In the genomic region with DNA sequence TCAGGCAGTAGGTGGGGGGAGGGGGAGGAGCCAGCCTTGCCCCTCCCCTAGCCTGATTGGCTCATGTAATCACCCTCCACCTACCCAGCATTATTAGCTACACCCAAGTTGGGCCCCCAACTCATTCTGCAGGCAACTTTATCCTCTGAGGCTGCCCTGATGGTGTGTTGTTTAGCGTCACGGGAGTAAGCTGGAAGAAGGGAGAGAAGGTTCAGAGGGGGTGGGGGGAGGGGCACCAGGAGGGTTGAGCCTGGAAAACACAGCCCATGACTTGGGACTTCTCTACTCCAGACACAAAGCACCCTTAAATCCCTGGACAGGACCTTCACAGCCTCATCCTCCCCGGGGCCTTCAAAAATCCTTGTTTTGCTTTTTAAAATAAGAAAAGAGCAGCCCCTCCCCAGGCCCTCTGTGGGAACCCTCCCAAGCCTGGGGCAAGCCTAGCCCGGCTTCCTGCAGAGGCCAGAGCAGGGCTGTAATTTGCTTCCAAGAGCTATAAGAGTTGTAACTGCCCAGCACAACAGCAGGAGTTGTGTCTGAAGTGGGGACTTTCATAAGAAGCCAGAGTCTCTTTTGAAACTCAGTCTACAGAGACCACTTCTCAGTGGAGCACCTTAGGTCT, we compare ENCODE assay signal across 26 mouse cellular contexts. TPM values are rescaled to one million over a fixed set of nuclear protein-coding genes. Genes with fewer than 3 reads are reported as not detected.
DNase-seq lines count a peak whose midpoint lies in the region; ATAC-seq and TF ChIP-seq lines count a peak whose summit lies in the region.
"Had no signal": no experiment of that assay in that cellular context is flagged by ENCODE, and none has a peak within 500 bp of the region (broad histone marks: within the 10 kb centered on the region; RNA-seq: fewer than 3 reads in every experiment).

No protein-coding gene starts in this region.

- 9% methylated on average over 4 of the region's 4 CpGs for WGBS in lung, embryonic 16.5 days
- WGBS in stomach, postnatal 0 days, result 27% methylated on average over 4 of the region's 4 CpGs
- 11% methylated on average over 4 of the region's 4 CpGs for WGBS in heart, embryonic 10.5 days

- no peak for TF ChIP-seq POLR2A in embryonic fibroblast, embryonic 13.5 days (IDR thresholded peaks at IDR 0.05; ENCODE audit: low read depth, low read length)

- H3K4me2 ChIP-seq in lung, embryonic 16.5 days (ENCODE audit: low read depth, low read length), result no peak overlapping the region
- H3K4me2 ChIP-seq in stomach, postnatal 0 days (replicated peaks; ENCODE audit: low read depth), result no peak overlapping the region
- H3K4me2 ChIP-seq: heart, embryonic 12.5 days; midbrain, embryonic 13.5 days; neural tube, embryonic 15.5 days had no signal

- no peak for TF ChIP-seq EP300 in stomach, postnatal 0 days (optimal IDR thresholded peaks at IDR 0.05)

- H3K4me3 ChIP-seq in lung, embryonic 16.5 days (ENCODE audit: low read length), result no peak overlapping the region
- peak overlapping the region; percentile 5; the same call in 1 of the 2 replicates for H3K4me3 ChIP-seq in embryonic fibroblast, embryonic 13.5 days (ENCODE audit: insufficient read depth, low read length)
- H3K4me3 ChIP-seq in stomach, postnatal 0 days (ENCODE audit: low read depth, low read length), result no peak overlapping the region
- H3K4me3 ChIP-seq in heart, embryonic 10.5 days, result no peak overlapping the region
- H3K4me3 ChIP-seq: heart, embryonic 12.5 days; midbrain, embryonic 13.5 days; myocyte; neural tube, embryonic 15.5 days had no signal

- DNase-seq in lung, adult 18-20 months, result no peak
- peak; percentile 54 for DNase-seq in WW6 (ENCODE audit: low read depth, low spot score)
- DNase-seq in stomach, postnatal 0 days (ENCODE audit: low spot score), result no peak
- no peak for DNase-seq in heart, embryonic 10.5 days (ENCODE audit: low spot score)
- no peak for DNase-seq in layer of hippocampus, postnatal 25 days (ENCODE audit: extremely low spot score in 1 of 2, low spot score in 1 of 2)
- no peak for DNase-seq in right cerebral cortex, postnatal 25 days
- DNase-seq: adrenal gland, postnatal 36 days; cerebellum, adult 2 months; gastrocnemius, postnatal 36 days; layer of hippocampus, postnatal 36 days; lung, postnatal 4 days; right cerebral cortex, postnatal 4 days; thymus, postnatal 4 days had no signal

- no peak overlapping the region for H3K9ac ChIP-seq in lung, embryonic 16.5 days (ENCODE audit: low read length)
- no peak overlapping the region for H3K9ac ChIP-seq in stomach, postnatal 0 days (ENCODE audit: low read length)
- H3K9ac ChIP-seq: heart, embryonic 12.5 days; liver, embryonic 14.5 days; midbrain, embryonic 13.5 days; neural tube, embryonic 15.5 days had no signal

- 0 out of 2 replicates have a peak, but pooled peaks have one; percentile 23 for ATAC-seq in lung, embryonic 16.5 days (ENCODE audit: low read depth)
- ATAC-seq in stomach, postnatal 0 days (ENCODE audit: low FRiP score, low TSS enrichment), result peak; percentile 15; the same call in 1 of the 2 replicates
- ATAC-seq: hindbrain, embryonic 16.5 days; intestine, postnatal 0 days; midbrain, embryonic 13.5 days had no signal

- TF ChIP-seq CTCF in embryonic fibroblast, embryonic 13.5 days (IDR thresholded peaks at IDR 0.05; ENCODE audit: borderline replicate concordance, insufficient read depth, low read length), result no peak
- no peak for TF ChIP-seq CTCF in stomach, postnatal 0 days (IDR thresholded peaks at IDR 0.05; ENCODE audit: low read depth)

- H3K36me3 ChIP-seq in lung, embryonic 16.5 days (ENCODE audit: control insufficient read depth, insufficient read depth, low read length), result no peaks in the 10 kb centered on the region
- no peaks in the 10 kb centered on the region for H3K36me3 ChIP-seq in stomach, postnatal 0 days (ENCODE audit: control insufficient read depth, insufficient read depth, low read length)
- H3K36me3 ChIP-seq in heart, embryonic 10.5 days, result no peaks in the 10 kb centered on the region
- H3K36me3 ChIP-seq: G1E; heart, embryonic 12.5 days; midbrain, embryonic 13.5 days; neural tube, embryonic 15.5 days had no signal

- peaks cover 27% of the 10 kb centered on the region for H3K27me3 ChIP-seq in lung, embryonic 16.5 days (ENCODE audit: control insufficient read depth, insufficient read depth, low read depth, low read length)
- H3K27me3 ChIP-seq in stomach, postnatal 0 days (ENCODE audit: control insufficient read depth, insufficient read depth, low read length), result no peaks in the 10 kb centered on the region
- peaks cover 48% of the 10 kb centered on the region for H3K27me3 ChIP-seq in heart, embryonic 10.5 days (ENCODE audit: insufficient read depth, poor library complexity, severe bottlenecking)

- H3K27ac ChIP-seq in lung, embryonic 16.5 days (ENCODE audit: low read length), result no peak overlapping the region
- H3K27ac ChIP-seq in embryonic fibroblast, embryonic 13.5 days (ENCODE audit: insufficient read depth, low read length), result peak overlapping the region; percentile 63
- no peak overlapping the region for H3K27ac ChIP-seq in stomach, postnatal 0 days (replicated peaks)
- no peak overlapping the region for H3K27ac ChIP-seq in heart, embryonic 10.5 days
- H3K27ac ChIP-seq: liver, embryonic 14.5 days; midbrain, embryonic 13.5 days; neural tube, embryonic 15.5 days had no signal

- no peaks in the 10 kb centered on the region for H3K9me3 ChIP-seq in lung, embryonic 16.5 days (ENCODE audit: control insufficient read depth, low read length)
- H3K9me3 ChIP-seq in stomach, postnatal 0 days (ENCODE audit: control insufficient read depth, low read length), result no peaks in the 10 kb centered on the region
- no peaks in the 10 kb centered on the region for H3K9me3 ChIP-seq in heart, embryonic 10.5 days
- H3K9me3 ChIP-seq: G1E; heart, embryonic 12.5 days; midbrain, embryonic 13.5 days; neural tube, embryonic 15.5 days had no signal

- H3K4me1 ChIP-seq in lung, embryonic 16.5 days (replicated peaks; ENCODE audit: control insufficient read depth, insufficient read depth, low read length), result peaks cover 11% of the 10 kb centered on the region
- H3K4me1 ChIP-seq in embryonic fibroblast, embryonic 13.5 days (ENCODE audit: control insufficient read depth, insufficient read depth, low read length), result peaks cover 8% of the 10 kb centered on the region
- no peaks in the 10 kb centered on the region for H3K4me1 ChIP-seq in stomach, postnatal 0 days (replicated peaks; ENCODE audit: control insufficient read depth, insufficient read depth)
- H3K4me1 ChIP-seq in heart, embryonic 10.5 days, result peaks cover 33% of the 10 kb centered on the region

RNA-seq across cellular contexts. Expression of gene Lrrc15, which starts 2.3 kb away (rescaled TPM):
- 0.13 and 0.20 TPM in 2 replicates for polyA plus RNA-seq in lung, embryonic 16.5 days (2015; fragmentation: Nextera tagmentation; extraction: Ambion mirVana)
- polyA plus RNA-seq in embryonic fibroblast, embryonic 13.5 days (2011; ENCODE audit: insufficient read length, low read depth, missing spikeins), result 96.3 and 98.3 TPM in 2 replicates
- polyA plus RNA-seq in stomach, postnatal 0 days (2015; fragmentation: Nextera tagmentation; extraction: Ambion mirVana), result 0.76 and 0.87 TPM in 2 replicates
- polyA plus RNA-seq in heart, embryonic 10.5 days (2016; fragmentation: Nextera tagmentation; extraction: Ambion mirVana), result 0.20 and 0.37 TPM in 2 replicates
- under 1 TPM; 0.12 to 0.14 TPM for total RNA-seq in layer of hippocampus, postnatal 25 days (2021)
- total RNA-seq: left cerebral cortex, postnatal 25 days had no signal
- polyA plus RNA-seq: cerebellum, adult 2 months; cortical plate, adult 2 months; G1E had no signal

RNA-seq across cellular contexts. Expression of gene Cpn2, which starts 13.5 kb away (rescaled TPM):
- not detected in 2 replicates for polyA plus RNA-seq in lung, embryonic 16.5 days (2015; fragmentation: Nextera tagmentation; extraction: Ambion mirVana)
- polyA plus RNA-seq in embryonic fibroblast, embryonic 13.5 days (2011; ENCODE audit: insufficient read length, low read depth, missing spikeins), result 0.43 and 0.67 TPM in 2 replicates
- 0.04 TPM in 1 of 2 replicates, not detected in the other for polyA plus RNA-seq in stomach, postnatal 0 days (2015; fragmentation: Nextera tagmentation; extraction: Ambion mirVana)
- 0.23 TPM in 1 of 2 replicates, not detected in the other for polyA plus RNA-seq in heart, embryonic 10.5 days (2016; fragmentation: Nextera tagmentation; extraction: Ambion mirVana)
- total RNA-seq in layer of hippocampus, postnatal 25 days (2021), result not detected
- total RNA-seq: gastrocnemius, postnatal 36 days; layer of hippocampus, postnatal 36 days; left cerebral cortex, postnatal 25 days had no signal
- polyA plus RNA-seq: cerebellum, adult 2 months; cortical plate, adult 2 months; G1E; heart, embryonic 12.5 days; hindbrain, embryonic 16.5 days; kidney, embryonic 16.5 days; midbrain, embryonic 13.5 days; myocyte; neural tube, embryonic 15.5 days had no signal

RNA-seq across cellular contexts. Expression of gene Gp5, which starts 29.8 kb away (rescaled TPM):
- polyA plus RNA-seq in lung, embryonic 16.5 days (2015; fragmentation: Nextera tagmentation; extraction: Ambion mirVana), result 1.8 and 2.0 TPM in 2 replicates
- polyA plus RNA-seq in embryonic fibroblast, embryonic 13.5 days (2011; ENCODE audit: insufficient read length, low read depth, missing spikeins), result 0.54 TPM in 1 of 2 replicates, not detected in the other
- polyA plus RNA-seq in stomach, postnatal 0 days (2015; fragmentation: Nextera tagmentation; extraction: Ambion mirVana), result 0.11 and 0.39 TPM in 2 replicates
- 3.0 and 5.4 TPM in 2 replicates for polyA plus RNA-seq in heart, embryonic 10.5 days (2016; fragmentation: Nextera tagmentation; extraction: Ambion mirVana)
- 1 to 10 TPM; 2.7 to 2.8 TPM for total RNA-seq in layer of hippocampus, postnatal 25 days (2021)
- total RNA-seq: gastrocnemius, postnatal 36 days had no signal

Comparison
In these comparisons a context has a peak if more than half of its experiments do, and no peak if none do; other contexts are left out.
1. RNA of gene Lrrc15, which starts 2.3 kb away (polyA plus RNA-seq): 96.3 to 98.3 TPM in embryonic fibroblast, embryonic 13.5 days; 0.76 to 0.87 TPM in stomach, postnatal 0 days, 0.20 to 0.37 TPM in heart, embryonic 10.5 days and 0.13 to 0.20 TPM in lung, embryonic 16.5 days; every median in the first group is over 10 times any median in the second.